Mouse (Mus musculus) ES-Bruce4 (cell line): ENCODE data around the gene Gm10944.

Experiments used
- CTCF ChIP-seq: IDR thresholded peaks from one replicate; pipeline ENCODE4 v1.8.1; 2011; ENCODE audit warnings: low read depth, low read length
- EP300 ChIP-seq: IDR thresholded peaks from 2 replicates; pipeline ENCODE4 v1.6.1; 2011; ENCODE audit warnings: low read depth, low read length; ENCODE audit not compliant: insufficient read depth
- POLR2A ChIP-seq: IDR thresholded peaks from one replicate; pipeline ENCODE4 v1.8.1; 2011; ENCODE audit warnings: low read length; ENCODE audit not compliant: insufficient read depth

DNA sequence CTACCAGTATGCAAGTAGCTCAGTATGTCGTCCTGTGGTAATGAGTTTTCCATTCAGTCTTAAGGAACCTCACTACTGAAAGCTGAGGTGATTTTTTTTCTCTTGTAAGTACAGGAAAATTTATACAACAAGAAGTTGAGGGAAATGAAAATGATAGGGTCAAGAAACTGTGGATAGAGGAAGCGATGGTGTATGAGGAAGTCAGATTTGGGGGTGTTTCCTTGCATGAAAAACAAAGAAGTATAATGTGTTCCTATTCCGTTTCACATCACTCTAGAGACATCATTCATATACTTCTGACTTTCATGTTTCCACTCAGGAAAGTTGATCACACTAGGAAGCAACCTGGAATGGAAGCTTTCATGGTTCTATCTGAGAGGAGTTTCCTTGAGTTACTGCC is 21.2 kb upstream of the Gm10944 start:
- TF ChIP-seq POLR2A: no peak
- no peak for TF ChIP-seq EP300
- no peak for TF ChIP-seq CTCF
